Mouse (Mus musculus): ENCODE measurements at regions not wholly inside any gene's neighbourhood (a gene's known extent, or its start where the extent isn't known, plus 50 kb on each side); places are given as distances from the start of the nearest gene placed in this dataset.

GRCm38 (mm10) chr8:31372397-31372796 lies 2056.1 kb upstream of the 5930422O12Rik start:
- no peaks in the 10 kb centered on the region for H3K9me3 ChIP-seq (ENCODE audit: control insufficient read depth, low read length)
- no peak overlapping the region for H3K4me3 ChIP-seq (ENCODE audit: control insufficient read depth in 1 of 2, insufficient read depth in 1 of 2, low read depth in 1 of 2, low read length in 2 of 2)
- H3K27ac ChIP-seq (replicated peaks in 1 of 2; ENCODE audit: control insufficient read depth in 1 of 2, insufficient read depth in 1 of 2, low read depth in 2 of 2, low read length in 2 of 2), result no peak overlapping the region
- H3K9ac ChIP-seq (ENCODE audit: low read length), result no peak overlapping the region
- WGBS, result 77% methylated on average over 2 of the region's 2 CpGs
- H3K36me3 ChIP-seq (ENCODE audit: control insufficient read depth, insufficient read depth, low read length), result no peaks in the 10 kb centered on the region
- no peaks in the 10 kb centered on the region for H3K27me3 ChIP-seq (ENCODE audit: control insufficient read depth, insufficient read depth, low read length)
- no peaks in the 10 kb centered on the region for H3K4me1 ChIP-seq (ENCODE audit: control insufficient read depth in 2 of 2, insufficient read depth in 2 of 2, low read length in 2 of 2)
- ATAC-seq (ENCODE audit: insufficient number of reproducible peaks, insufficient read depth, low FRiP score, low read depth), result no peak
- no peak overlapping the region for H3K4me2 ChIP-seq (ENCODE audit: low read length)

DNA sequence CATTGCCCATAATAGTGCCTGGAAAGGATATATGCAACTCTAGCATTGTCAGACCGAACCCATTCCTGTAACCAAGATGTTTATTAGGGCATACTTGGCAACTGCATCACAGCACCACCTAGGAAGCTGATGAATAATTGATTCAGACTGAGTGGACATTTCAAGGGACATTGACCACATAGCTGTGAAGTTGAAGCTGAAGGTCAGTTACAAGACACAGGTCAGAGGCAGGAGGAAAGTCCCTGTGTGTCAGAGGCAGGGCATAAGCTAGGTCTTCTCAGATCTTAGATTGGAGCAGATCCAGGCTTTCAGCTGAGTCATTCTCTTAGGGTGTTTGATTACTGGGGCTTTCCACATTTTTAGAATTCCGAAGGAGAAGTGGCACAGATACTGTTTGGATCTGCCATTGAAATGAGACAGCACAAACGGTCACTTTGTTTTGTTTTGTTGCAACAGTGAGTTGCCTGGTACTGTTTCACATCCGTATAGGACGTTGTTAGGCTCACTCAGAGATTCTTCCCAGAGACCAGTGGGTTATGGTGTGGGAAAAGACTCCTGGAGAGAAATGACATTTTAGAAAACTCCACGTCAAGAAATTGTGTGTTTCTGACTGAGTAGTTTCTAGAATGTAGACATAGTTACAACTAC lies 2055.2 kb upstream of the 5930422O12Rik start:
- Histone ChIP-seq H3K27me3 (ENCODE audit: control insufficient read depth, insufficient read depth, low read length) (no peaks in the 10 kb centered on the region), H3K4me3 (ENCODE audit: control insufficient read depth in 1 of 2, insufficient read depth in 1 of 2, low read depth in 1 of 2, low read length in 2 of 2) (no peak overlapping the region), H3K27ac (replicated peaks in 1 of 2; ENCODE audit: control insufficient read depth in 1 of 2, insufficient read depth in 1 of 2, low read depth in 2 of 2, low read length in 2 of 2) (no peak overlapping the region), H3K4me2 (ENCODE audit: low read length) (no peak overlapping the region), H3K4me1 (ENCODE audit: control insufficient read depth in 2 of 2, insufficient read depth in 2 of 2, low read length in 2 of 2) (no peaks in the 10 kb centered on the region), H3K9me3 (ENCODE audit: control insufficient read depth, low read length) (no peaks in the 10 kb centered on the region), H3K9ac (ENCODE audit: low read length) (no peak overlapping the region), H3K36me3 (ENCODE audit: control insufficient read depth, insufficient read depth, low read length) (no peaks in the 10 kb centered on the region)
- ATAC-seq (ENCODE audit: insufficient number of reproducible peaks, insufficient read depth, low FRiP score, low read depth), result no peak
- WGBS, result 54% methylated on average over 6 of the region's 6 CpGs

DNA sequence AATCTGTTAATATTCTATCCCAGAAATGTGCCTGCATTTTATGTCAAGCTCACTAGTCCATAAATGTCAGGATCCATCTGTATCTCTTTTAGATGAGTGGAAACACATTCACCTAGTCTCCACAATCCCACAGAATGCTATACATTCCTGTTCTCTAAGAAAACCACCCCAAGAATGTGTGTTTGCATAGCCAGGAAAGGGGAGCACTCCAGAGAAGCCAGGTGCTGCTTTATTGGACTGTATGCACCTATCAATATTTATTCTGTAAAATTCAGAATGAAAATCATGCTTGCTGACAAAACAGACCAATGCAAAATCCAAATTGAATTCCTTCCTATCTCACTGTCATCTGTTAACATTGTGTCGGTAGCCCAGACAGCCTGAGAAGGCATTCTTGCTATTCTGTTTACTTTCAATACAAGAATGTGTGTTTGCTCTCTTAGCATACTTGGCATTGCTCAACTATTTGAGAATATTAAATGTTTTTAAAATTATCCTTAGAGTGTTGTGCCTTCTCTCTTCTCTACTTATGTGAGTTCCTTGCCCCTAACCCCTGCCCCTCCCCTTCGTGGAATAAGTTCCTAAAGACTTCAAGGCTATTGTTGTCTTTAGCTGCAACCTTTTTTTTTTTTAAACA lies 2050.7 kb upstream of the 5930422O12Rik start:
- Histone ChIP-seq H3K4me2 (ENCODE audit: low read length) (no peak overlapping the region), H3K27ac (replicated peaks in 1 of 2; ENCODE audit: control insufficient read depth in 1 of 2, insufficient read depth in 1 of 2, low read depth in 2 of 2, low read length in 2 of 2) (no peak overlapping the region), H3K27me3 (ENCODE audit: control insufficient read depth, insufficient read depth, low read length) (no peaks in the 10 kb centered on the region), H3K4me3 (ENCODE audit: control insufficient read depth in 1 of 2, insufficient read depth in 1 of 2, low read depth in 1 of 2, low read length in 2 of 2) (no peak overlapping the region), H3K36me3 (ENCODE audit: control insufficient read depth, insufficient read depth, low read length) (no peaks in the 10 kb centered on the region), H3K4me1 (ENCODE audit: control insufficient read depth in 2 of 2, insufficient read depth in 2 of 2, low read length in 2 of 2) (no peaks in the 10 kb centered on the region), H3K9me3 (ENCODE audit: control insufficient read depth, low read length) (no peaks in the 10 kb centered on the region), H3K9ac (ENCODE audit: low read length) (no peak overlapping the region)
- ATAC-seq (ENCODE audit: insufficient number of reproducible peaks, insufficient read depth, low FRiP score, low read depth), result no peak
- 68% methylated on average over 2 of the region's 2 CpGs for WGBS

GRCm38 (mm10) chr8:31404811-31405210 lies 2023.7 kb upstream of the 5930422O12Rik start:
- Histone ChIP-seq H3K4me3 (ENCODE audit: control insufficient read depth in 1 of 2, insufficient read depth in 1 of 2, low read depth in 1 of 2, low read length in 2 of 2) (no peak overlapping the region), H3K27ac (replicated peaks in 1 of 2; ENCODE audit: control insufficient read depth in 1 of 2, insufficient read depth in 1 of 2, low read depth in 2 of 2, low read length in 2 of 2) (no peak overlapping the region), H3K4me2 (ENCODE audit: low read length) (no peak overlapping the region), H3K36me3 (ENCODE audit: control insufficient read depth, insufficient read depth, low read length) (no peaks in the 10 kb centered on the region), H3K9me3 (ENCODE audit: control insufficient read depth, low read length) (no peaks in the 10 kb centered on the region), H3K4me1 (ENCODE audit: control insufficient read depth in 2 of 2, insufficient read depth in 2 of 2, low read length in 2 of 2) (peaks cover 0 to 2% of the 10 kb centered on the region in 2 experiments; a peak in 1 of 4 replicates), H3K27me3 (ENCODE audit: control insufficient read depth, insufficient read depth, low read length) (no peaks in the 10 kb centered on the region), H3K9ac (ENCODE audit: low read length) (no peak overlapping the region)
- no peak for ATAC-seq (ENCODE audit: insufficient number of reproducible peaks, insufficient read depth, low FRiP score, low read depth)
- 81% methylated on average over 3 of the region's 3 CpGs for WGBS

DNA sequence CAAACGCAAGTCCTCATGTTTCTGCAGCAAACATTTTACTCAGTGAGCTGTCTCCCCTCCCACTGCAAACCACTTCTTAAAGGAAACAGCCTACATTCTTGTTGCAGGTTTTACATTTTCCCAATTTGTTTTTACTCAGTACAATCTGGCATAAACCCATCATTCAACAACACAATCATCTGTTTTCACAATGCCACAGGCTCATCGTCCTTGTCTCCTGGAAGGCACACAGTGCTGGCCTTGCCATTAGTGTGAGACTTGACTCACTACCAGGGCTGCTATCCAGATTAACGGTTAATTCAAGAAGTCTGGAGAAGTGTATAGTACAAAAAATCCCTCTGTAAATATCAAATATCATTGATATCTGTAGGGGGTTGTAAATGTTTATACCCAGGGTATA lies 2006.3 kb upstream of the 5930422O12Rik start:
- H3K27me3 ChIP-seq (ENCODE audit: control insufficient read depth, insufficient read depth, low read length), result no peaks in the 10 kb centered on the region
- no peaks in the 10 kb centered on the region for H3K4me1 ChIP-seq (ENCODE audit: control insufficient read depth in 2 of 2, insufficient read depth in 2 of 2, low read length in 2 of 2)
- no peak for ATAC-seq (ENCODE audit: insufficient number of reproducible peaks, insufficient read depth, low FRiP score, low read depth)
- H3K27ac ChIP-seq (replicated peaks in 1 of 2; ENCODE audit: control insufficient read depth in 1 of 2, insufficient read depth in 1 of 2, low read depth in 2 of 2, low read length in 2 of 2), result no peak overlapping the region
- WGBS, result 73% methylated on average over 3 of the region's 3 CpGs
- H3K36me3 ChIP-seq (ENCODE audit: control insufficient read depth, insufficient read depth, low read length), result no peaks in the 10 kb centered on the region
- no peak overlapping the region for H3K4me2 ChIP-seq (ENCODE audit: low read length)
- H3K9ac ChIP-seq (ENCODE audit: low read length), result no peak overlapping the region
- no peaks in the 10 kb centered on the region for H3K9me3 ChIP-seq (ENCODE audit: control insufficient read depth, low read length)
- no peak overlapping the region for H3K4me3 ChIP-seq (ENCODE audit: control insufficient read depth in 1 of 2, insufficient read depth in 1 of 2, low read depth in 1 of 2, low read length in 2 of 2)

DNA sequence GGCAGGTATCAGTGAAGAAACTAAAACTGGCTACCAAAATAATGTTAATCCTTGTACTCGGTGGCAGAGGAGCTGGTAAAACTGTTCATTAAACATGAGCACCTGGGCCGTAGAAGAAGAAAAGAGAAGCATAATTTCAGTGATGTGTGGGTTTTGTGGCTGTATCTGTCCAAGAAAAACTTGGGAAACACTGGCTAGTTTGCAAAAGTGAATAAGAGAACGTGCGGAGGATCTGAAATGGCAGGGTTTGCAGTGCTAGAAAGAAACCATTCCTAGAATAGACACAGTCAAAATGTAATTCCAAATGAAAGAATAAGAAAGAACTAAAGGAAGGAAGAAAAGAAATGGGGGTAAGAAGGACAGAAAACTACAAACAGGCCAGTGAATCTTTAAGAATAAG lies 2000.8 kb upstream of the 5930422O12Rik start:
- no peak for ATAC-seq (ENCODE audit: insufficient number of reproducible peaks, insufficient read depth, low FRiP score, low read depth)
- no peaks in the 10 kb centered on the region for H3K9me3 ChIP-seq (ENCODE audit: control insufficient read depth, low read length)
- no peak overlapping the region for H3K4me2 ChIP-seq (ENCODE audit: low read length)
- no peaks in the 10 kb centered on the region for H3K36me3 ChIP-seq (ENCODE audit: control insufficient read depth, insufficient read depth, low read length)
- H3K27ac ChIP-seq (replicated peaks in 1 of 2; ENCODE audit: control insufficient read depth in 1 of 2, insufficient read depth in 1 of 2, low read depth in 2 of 2, low read length in 2 of 2), result no peak overlapping the region
- no peak overlapping the region for H3K4me3 ChIP-seq (ENCODE audit: control insufficient read depth in 1 of 2, insufficient read depth in 1 of 2, low read depth in 1 of 2, low read length in 2 of 2)
- no peaks in the 10 kb centered on the region for H3K4me1 ChIP-seq (ENCODE audit: control insufficient read depth in 2 of 2, insufficient read depth in 2 of 2, low read length in 2 of 2)
- 87% methylated on average over 4 of the region's 4 CpGs for WGBS
- no peak overlapping the region for H3K9ac ChIP-seq (ENCODE audit: low read length)
- H3K27me3 ChIP-seq (ENCODE audit: control insufficient read depth, insufficient read depth, low read length), result no peaks in the 10 kb centered on the region

- no peaks in the 10 kb centered on the region for H3K36me3 ChIP-seq (ENCODE audit: control insufficient read depth, insufficient read depth, low read length)
- H3K9me3 ChIP-seq (ENCODE audit: control insufficient read depth, low read length), result no peaks in the 10 kb centered on the region
- no peaks in the 10 kb centered on the region for H3K27me3 ChIP-seq (ENCODE audit: control insufficient read depth, insufficient read depth, low read length)
- H3K9ac ChIP-seq (ENCODE audit: low read length), result no peak overlapping the region
- WGBS, result 78% methylated on average over 10 of the region's 10 CpGs
- H3K4me1 ChIP-seq (ENCODE audit: control insufficient read depth in 2 of 2, insufficient read depth in 2 of 2, low read length in 2 of 2), result no peaks in the 10 kb centered on the region
- H3K4me3 ChIP-seq (ENCODE audit: control insufficient read depth in 1 of 2, insufficient read depth in 1 of 2, low read depth in 1 of 2, low read length in 2 of 2), result no peak overlapping the region
- H3K27ac ChIP-seq (replicated peaks in 1 of 2; ENCODE audit: control insufficient read depth in 1 of 2, insufficient read depth in 1 of 2, low read depth in 2 of 2, low read length in 2 of 2), result no peak overlapping the region
- no peak for ATAC-seq (ENCODE audit: insufficient number of reproducible peaks, insufficient read depth, low FRiP score, low read depth)
- no peak overlapping the region for H3K4me2 ChIP-seq (ENCODE audit: low read length)
Measured at GRCm38 (mm10) chr8:31436445-31437191, 1991.9 kb upstream of the 5930422O12Rik start.

Measured in heart, embryonic 14.5 days (tissue).